Mouse (Mus musculus) heart, embryonic 13.5 days (tissue): ENCODE measurements at regions not wholly inside any gene's neighbourhood (a gene's known extent, or its start where the extent isn't known, plus 50 kb on each side); places are given as distances from the start of the nearest gene placed in this dataset.
A peak's percentile ranks its signal among the peaks of the same experiment; 100 is the strongest.

Experiments used
- ATAC-seq: fragments of 200-750 bp; cut with Nextera tagmentation; 2 replicates; pipeline ENCODE4 v1.8.0; 2017; ENCODE audit warnings: moderate TSS enrichment; ENCODE audit not compliant: insufficient number of reproducible peaks, low FRiP score, low TSS enrichment; ENCODE audit errors: extremely low read depth
- H3K27ac ChIP-seq: fragments of 300-500 bp; sonication (generic); replicated peaks from 2 replicates; pipeline ENCODE4 v1.5.1; 2015; ENCODE audit warnings: moderate library complexity, mild to moderate bottlenecking, inconsistent platforms
- H3K27me3 ChIP-seq: fragments of 300-500 bp; sonication (generic); replicated peaks from 2 replicates; pipeline ENCODE4 v1.6.1; 2015; ENCODE audit warnings: mild to moderate bottlenecking, inconsistent platforms
- H3K36me3 ChIP-seq: fragments of 300-500 bp; sonication (generic); 2 replicates; pipeline ENCODE4 v1.6.1; 2015; ENCODE audit warnings: mild to moderate bottlenecking, inconsistent platforms
- H3K4me1 ChIP-seq: fragments of 300-500 bp; sonication (generic); 2 replicates; pipeline ENCODE4 v1.6.1; 2015; ENCODE audit warnings: inconsistent platforms
- H3K4me2 ChIP-seq: fragments of 300-500 bp; sonication (generic); 2 replicates; pipeline ENCODE4 v1.6.1; 2015; ENCODE audit warnings: inconsistent platforms, mild to moderate bottlenecking, moderate library complexity
- H3K4me3 ChIP-seq: fragments of 300-500 bp; sonication (generic); 2 replicates; pipeline ENCODE4 v1.5.1; 2015; ENCODE audit warnings: moderate library complexity, mild to moderate bottlenecking, inconsistent platforms
- H3K9ac ChIP-seq: fragments of 300-500 bp; sonication (generic); 2 replicates; pipeline ENCODE4 v1.6.1; 2015; ENCODE audit warnings: inconsistent platforms, mild to moderate bottlenecking, moderate library complexity
- H3K9me3 ChIP-seq: fragments of 300-500 bp; sonication (generic); 2 replicates; pipeline ENCODE4 v1.6.1; 2016; ENCODE audit warnings: inconsistent platforms
- WGBS: fragments of 180-500 bp; shearing (Covaris S2); methylation state at CpG from one replicate; pipeline ENCODE4 v1.1.7; 2015; ENCODE audit warnings: mixed read lengths; 5-methylcytosine and 5-hydroxymethylcytosine counted together

DNA sequence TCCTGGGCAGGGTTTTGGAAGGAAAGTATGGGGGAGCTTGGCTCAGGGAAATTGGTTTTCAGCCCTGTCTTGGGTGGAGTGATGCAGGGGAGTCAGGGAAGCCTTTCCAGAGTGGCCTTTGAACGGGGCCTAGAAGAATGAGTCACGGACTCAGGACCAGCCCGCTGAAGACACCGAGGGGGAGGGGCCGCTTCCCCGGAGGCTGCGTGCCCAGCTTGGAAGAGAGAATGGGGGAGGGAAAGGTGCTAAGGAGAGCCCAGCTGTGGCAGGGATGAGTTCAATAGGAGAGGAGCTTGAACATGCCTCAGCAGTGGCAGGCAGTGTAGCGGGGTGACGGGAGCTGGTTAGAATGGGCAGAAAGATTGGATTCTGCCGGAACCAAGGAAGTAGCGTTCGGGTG, 337.8 kb downstream of the Zfp706 start:
- no peaks in the 10 kb centered on the region for H3K9me3 ChIP-seq
- H3K4me2 ChIP-seq, result peak overlapping the region; percentile 55
- H3K9ac ChIP-seq, result no peak overlapping the region
- 25% methylated on average over 12 of the region's 12 CpGs for whole genome bisulfite sequencing
- ATAC-seq, result no peak
- H3K36me3 ChIP-seq, result no peaks in the 10 kb centered on the region
- H3K27me3 ChIP-seq, result no peaks in the 10 kb centered on the region
- H3K27ac ChIP-seq, result no peak overlapping the region
- no peak overlapping the region for H3K4me3 ChIP-seq
- H3K4me1 ChIP-seq, result peaks cover 7% of the 10 kb centered on the region

DNA sequence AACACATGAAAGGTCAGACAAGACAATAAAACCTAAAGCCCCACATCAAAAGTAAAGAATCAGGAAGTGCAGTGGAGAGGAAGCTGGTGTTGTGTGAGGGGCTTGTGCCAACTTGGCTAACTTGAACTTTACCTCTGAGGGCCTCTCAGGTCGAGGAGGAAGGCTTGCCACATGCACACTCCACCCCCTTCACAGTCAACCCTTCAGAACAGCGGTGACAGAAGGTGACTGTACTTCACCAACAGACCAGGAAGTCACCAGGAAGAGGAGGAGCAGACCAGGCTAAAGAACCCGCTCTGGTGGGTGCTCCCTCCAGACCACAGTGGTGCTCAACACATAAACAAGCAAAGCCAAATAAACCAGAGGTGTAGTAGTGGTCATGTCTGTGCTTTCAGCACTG, 341.0 kb downstream of the Zfp706 start:
- WGBS, result 49% methylated on average over 3 of the region's 3 CpGs
- ATAC-seq, result no peak
- Histone ChIP-seq H3K27ac (no peak overlapping the region), H3K27me3 (no peaks in the 10 kb centered on the region), H3K9ac (no peak overlapping the region), H3K9me3 (no peaks in the 10 kb centered on the region), H3K4me3 (no peak overlapping the region), H3K36me3 (no peaks in the 10 kb centered on the region), H3K4me2 (no peak overlapping the region), H3K4me1 (peaks cover 7% of the 10 kb centered on the region)

DNA sequence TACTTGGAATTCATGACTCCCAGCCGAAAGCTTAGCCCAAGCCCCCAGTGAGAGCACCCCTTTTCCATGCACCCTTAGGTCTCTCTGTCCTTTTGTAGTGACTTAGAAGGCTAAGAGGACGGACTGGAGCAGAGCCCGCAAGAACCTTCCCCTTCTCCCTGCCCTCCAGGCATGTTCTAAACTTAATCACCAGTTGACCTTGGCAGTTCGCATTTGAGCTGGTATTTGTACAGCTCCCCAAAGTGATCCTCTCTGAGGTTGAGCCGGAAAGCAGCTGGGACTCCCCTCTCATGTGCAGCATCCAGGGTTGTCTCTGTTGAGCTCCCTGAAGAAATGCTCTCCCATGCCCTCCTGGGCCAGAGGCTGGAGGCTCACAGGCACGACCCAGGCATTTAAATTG, 343.2 kb downstream of the Zfp706 start:
- Histone ChIP-seq H3K36me3 (no peaks in the 10 kb centered on the region), H3K27me3 (no peaks in the 10 kb centered on the region), H3K4me2 (no peak overlapping the region), H3K4me3 (no peak overlapping the region), H3K9me3 (no peaks in the 10 kb centered on the region), H3K4me1 (peaks cover under 1% of the 10 kb centered on the region), H3K9ac (no peak overlapping the region), H3K27ac (no peak overlapping the region)
- 73% methylated on average over 6 of the region's 6 CpGs for WGBS
- no peak for ATAC-seq

DNA sequence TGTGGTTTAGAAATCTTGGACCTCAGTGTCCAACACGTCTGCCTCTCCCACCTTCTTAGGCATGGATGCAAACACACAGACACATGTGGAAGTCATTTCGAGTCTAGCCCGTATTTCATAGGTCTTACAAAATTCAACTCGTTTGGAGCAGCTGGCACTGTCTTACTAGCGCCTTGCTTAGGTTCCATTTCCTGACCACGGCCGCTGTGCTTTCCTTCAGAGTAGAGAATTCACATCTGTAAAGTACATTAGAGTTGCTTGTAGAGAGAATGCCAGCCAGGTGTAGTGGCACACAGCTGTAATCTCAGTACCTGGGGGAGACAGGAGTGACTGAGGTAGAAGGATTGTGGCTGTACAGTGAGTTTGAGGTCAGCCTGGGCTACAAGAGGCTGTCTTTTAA, 346.6 kb downstream of the Zfp706 start:
- H3K9me3 ChIP-seq, result no peaks in the 10 kb centered on the region

More for the DNA sequence above, 346.6 kb downstream of the Zfp706 start:
- H3K4me3 ChIP-seq, result no peak overlapping the region
- WGBS, result 72% methylated on average over 7 of the region's 7 CpGs
- H3K36me3 ChIP-seq, result no peaks in the 10 kb centered on the region
- H3K27ac ChIP-seq, result no peak overlapping the region
- ATAC-seq, result no peak
- H3K27me3 ChIP-seq, result no peaks in the 10 kb centered on the region
- H3K9ac ChIP-seq, result no peak overlapping the region
- H3K4me2 ChIP-seq, result no peak overlapping the region
- no peaks in the 10 kb centered on the region for H3K4me1 ChIP-seq
